Comparison of ENCODE assay signal across 9 mouse cellular contexts in the genomic region with DNA sequence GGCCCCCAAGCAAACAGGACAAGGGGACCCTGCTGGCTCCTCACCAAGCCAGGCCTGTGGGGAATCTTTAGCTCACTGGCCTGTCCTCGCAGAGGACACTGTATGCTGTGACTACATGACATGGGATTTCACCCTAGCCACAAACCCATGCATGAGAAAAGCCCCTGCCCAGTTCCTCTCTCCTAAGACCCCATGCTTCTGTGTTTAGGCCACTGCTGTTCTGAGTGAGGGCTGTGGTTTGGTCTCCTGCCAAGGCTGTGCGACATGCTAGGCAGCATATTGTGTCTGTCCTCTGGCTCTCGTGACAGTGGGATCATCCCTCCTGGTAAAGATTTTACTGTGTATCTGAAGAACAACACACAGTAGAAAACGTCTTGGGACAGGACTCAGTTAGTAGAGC.
A peak's percentile ranks its signal among the peaks of the same experiment; 100 is the strongest.
DNase-seq lines count a peak whose midpoint lies in the region; ATAC-seq lines count a peak whose summit lies in the region.
"Had no signal": no experiment of that assay in that cellular context is flagged by ENCODE, and none has a peak within 500 bp of the region (broad histone marks: within the 10 kb centered on the region; RNA-seq: fewer than 3 reads in every experiment).

No protein-coding gene starts in this region.

- intact Hi-C loops in left cerebral cortex, postnatal 4 days (cut with DNase I), result no loop called here

- peak; percentile 57 to 67 for DNase-seq in cerebellum, postnatal 10 days
- peak; percentile 66 for DNase-seq in left cerebral cortex, postnatal 4 days
- DNase-seq in left cerebral cortex, adult 8-10 months (ENCODE audit: low spot score in 2 of 2), result no peak
- peak; percentile 14 for DNase-seq in MN1 (ENCODE audit: low spot score)
- DNase-seq in heart, adult 11 months, result no peak
- no peak for DNase-seq in spleen, postnatal 36 days (ENCODE audit: low spot score in 2 of 2)
- DNase-seq: kidney, adult 8-10 months had no signal

- ATAC-seq in cerebellum, adult (ENCODE audit: insufficient number of reproducible peaks, low FRiP score, low TSS enrichment), result no peak
- ATAC-seq in hematopoietic stem cell, adult 5-6 weeks (replicated peaks in 1 of 2; ENCODE audit: insufficient read depth in 1 of 2, low FRiP score in 2 of 2, low TSS enrichment in 1 of 2, low read depth in 1 of 2, poor library complexity in 2 of 2, severe bottlenecking in 2 of 2), result peak; percentile 36 to 44; a peak in 3 of 4 replicates

Comparison
In these comparisons a context has a peak if more than half of its experiments do, and no peak if none do; other contexts are left out.
1. DNase-seq: peak in cerebellum, postnatal 10 days (2 of 2), left cerebral cortex, postnatal 4 days (single experiment) and MN1 (single experiment); none in left cerebral cortex, adult 8-10 months (0 of 2), heart, adult 11 months (single experiment) and spleen, postnatal 36 days (0 of 2).